Mouse (Mus musculus) MEL (cell line): Measurements from ENCODE around the gene Col25a1. TPM values are rescaled to one million over a fixed set of nuclear protein-coding genes. Genes with fewer than 3 reads are reported as not detected.

Experiments
- DNase-seq: peaks from one replicate; pipeline ENCODE4 v3.0.0; 2011; ENCODE audit warnings: low read depth, low spot score
- H3K27ac ChIP-seq: 2 replicates; pipeline ENCODE4 v1.5.1; 2012; ENCODE audit warnings: low read depth, mild to moderate bottlenecking, control low read depth, low read length, moderate library complexity; ENCODE audit not compliant: control insufficient read depth
- H3K27me3 ChIP-seq, 2 experiments: fragments of 150-350 bp in 1 of 2; sonication (generic) in 1 of 2; 2 replicates each; pipeline ENCODE4 v1.6.1; 2012; ENCODE audit warnings: low read length in 2 of 2, mild to moderate bottlenecking in 2 of 2, improper control_type of control experiment in 1 of 2, moderate library complexity in 1 of 2; ENCODE audit not compliant: insufficient read depth in 2 of 2, control insufficient read depth in 1 of 2
- H3K36me3 ChIP-seq, 2 experiments: 2 replicates each; pipeline ENCODE4 v1.6.1; 2012 to 2014; ENCODE audit warnings: low read length in 2 of 2, improper control_type of control experiment in 1 of 2, inconsistent platforms in 1 of 2, mild to moderate bottlenecking in 1 of 2; ENCODE audit not compliant: insufficient read depth in 2 of 2, control insufficient read depth in 1 of 2
- H3K4me1 ChIP-seq, 2 experiments: fragments of 150-350 bp in 1 of 2; sonication (generic) in 1 of 2; 2 replicates each; pipeline ENCODE4 v1.6.1; 2012; ENCODE audit warnings: low read length in 2 of 2, improper control_type of control experiment in 1 of 2, mild to moderate bottlenecking in 1 of 2; ENCODE audit not compliant: insufficient read depth in 2 of 2, control insufficient read depth in 1 of 2
- H3K4me3 ChIP-seq, 2 experiments: fragments of 150-350 bp in 1 of 2; sonication (generic) in 1 of 2; 2 replicates each; pipeline ENCODE4 v1.5.1; 2012; ENCODE audit warnings: low read depth in 2 of 2, low read length in 2 of 2, mild to moderate bottlenecking in 2 of 2, moderate library complexity in 2 of 2, control low read depth in 1 of 2, improper control_type of control experiment in 1 of 2; ENCODE audit not compliant: control insufficient read depth in 1 of 2, insufficient read depth in 1 of 2
- H3K79me2 ChIP-seq: 2 replicates; pipeline ENCODE4 v1.6.1; 2012; ENCODE audit warnings: mild to moderate bottlenecking, low read length, moderate library complexity; ENCODE audit not compliant: control insufficient read depth, poor library complexity, insufficient read depth
- H3K9ac ChIP-seq: 2 replicates; pipeline ENCODE4 v1.6.1; 2012; ENCODE audit warnings: low read depth, mild to moderate bottlenecking, control low read depth, low read length, moderate library complexity; ENCODE audit not compliant: control insufficient read depth, poor library complexity, severe bottlenecking
- H3K9me3 ChIP-seq: fragments of 150-350 bp; sonication (generic); replicated peaks from 2 replicates; pipeline ENCODE4 v1.6.1; 2012; ENCODE audit warnings: mild to moderate bottlenecking, low read length, improper control_type of control experiment, moderate library complexity; ENCODE audit not compliant: insufficient read depth
- BHLHE40 ChIP-seq: IDR thresholded peaks from 2 replicates; pipeline ENCODE4 v1.6.1; 2012; ENCODE audit warnings: low read depth, mild to moderate bottlenecking, inconsistent platforms, low read length, improper control_type of control experiment, borderline replicate concordance
- CHD2 ChIP-seq: IDR thresholded peaks from 2 replicates; pipeline ENCODE4 v1.6.1; 2011; ENCODE audit warnings: low read length, improper control_type of control experiment
- ELF1 ChIP-seq: IDR thresholded peaks from 2 replicates; pipeline ENCODE4 v1.6.1; 2014; ENCODE audit warnings: low read depth, mild to moderate bottlenecking, inconsistent platforms, low read length, improper control_type of control experiment, moderate library complexity
- EP300 ChIP-seq, 2 experiments: IDR thresholded peaks; 2 replicates each; pipeline ENCODE4 v1.6.1; 2011; ENCODE audit warnings: improper control_type of control experiment in 2 of 2, low read length in 2 of 2, low read depth in 1 of 2, mild to moderate bottlenecking in 1 of 2
- ETS1 ChIP-seq: IDR thresholded peaks from 2 replicates; pipeline ENCODE4 v1.6.1; 2012; ENCODE audit warnings: low read depth, mild to moderate bottlenecking, inconsistent platforms, low read length, improper control_type of control experiment, moderate library complexity
- GABPA ChIP-seq: IDR thresholded peaks from 2 replicates; pipeline ENCODE4 v1.6.1; 2012; ENCODE audit warnings: low read depth, mild to moderate bottlenecking, inconsistent platforms, low read length, improper control_type of control experiment, moderate library complexity
- GATA1 ChIP-seq: IDR thresholded peaks from 2 replicates; pipeline ENCODE4 v1.6.1; 2011; ENCODE audit warnings: low read depth, low read length, improper control_type of control experiment
- JUND ChIP-seq: IDR thresholded peaks from 2 replicates; pipeline ENCODE4 v1.6.1; 2011; ENCODE audit warnings: low read depth, mild to moderate bottlenecking, improper control_type of control experiment, low read length
- MAFK ChIP-seq: IDR thresholded peaks from 2 replicates; pipeline ENCODE4 v1.6.1; 2011; ENCODE audit warnings: low read depth, mild to moderate bottlenecking, low read length, improper control_type of control experiment, borderline replicate concordance
- MAX ChIP-seq: IDR thresholded peaks from 2 replicates; pipeline ENCODE4 v1.6.1; 2011; ENCODE audit warnings: low read length, improper control_type of control experiment
- MYB ChIP-seq: IDR thresholded peaks from 2 replicates; pipeline ENCODE4 v1.6.1; 2011; ENCODE audit warnings: mild to moderate bottlenecking, low read depth, low read length, improper control_type of control experiment
- NRF1 ChIP-seq: IDR thresholded peaks from 2 replicates; pipeline ENCODE4 v1.6.1; 2014; ENCODE audit warnings: low read depth, mild to moderate bottlenecking, inconsistent platforms, low read length, improper control_type of control experiment, moderate library complexity; ENCODE audit not compliant: poor library complexity, insufficient read depth, severe bottlenecking
- POLR2A ChIP-seq, 2 experiments: IDR thresholded peaks; 2 replicates each; pipeline ENCODE4 v1.6.1; 2011 to 2012; ENCODE audit warnings: low read length in 2 of 2, mild to moderate bottlenecking in 2 of 2, control low read depth in 1 of 2, improper control_type of control experiment in 1 of 2, low read depth in 1 of 2, moderate library complexity in 1 of 2; ENCODE audit not compliant: control insufficient read depth in 1 of 2, insufficient read depth in 1 of 2, poor library complexity in 1 of 2
- RAD21 ChIP-seq: IDR thresholded peaks from 2 replicates; pipeline ENCODE4 v1.6.1; 2011; ENCODE audit warnings: mild to moderate bottlenecking, low read depth, low read length, improper control_type of control experiment
- SIN3A ChIP-seq: IDR thresholded peaks from 2 replicates; pipeline ENCODE4 v1.6.1; 2012; ENCODE audit warnings: low read length, improper control_type of control experiment, inconsistent platforms
- SMC3 ChIP-seq: IDR thresholded peaks from 2 replicates; pipeline ENCODE4 v1.6.1; 2011; ENCODE audit warnings: low read depth, low read length, improper control_type of control experiment
- TAL1 ChIP-seq: IDR thresholded peaks from 2 replicates; pipeline ENCODE4 v1.6.1; 2012; ENCODE audit warnings: mild to moderate bottlenecking, inconsistent platforms, low read length, moderate library complexity, mixed read lengths
- UBTF ChIP-seq: IDR thresholded peaks from 2 replicates; pipeline ENCODE4 v1.6.1; 2012; ENCODE audit warnings: low read depth, mild to moderate bottlenecking, inconsistent platforms, low read length, improper control_type of control experiment, moderate library complexity, borderline replicate concordance; ENCODE audit not compliant: insufficient read depth
- ZMIZ1 ChIP-seq: IDR thresholded peaks from 2 replicates; pipeline ENCODE4 v1.6.1; 2012; ENCODE audit warnings: low read depth, mild to moderate bottlenecking, inconsistent platforms, low read length, improper control_type of control experiment, moderate library complexity
- ZNF384 ChIP-seq: IDR thresholded peaks from 2 replicates; pipeline ENCODE4 v1.6.1; 2012; ENCODE audit warnings: low read depth, mild to moderate bottlenecking, inconsistent platforms, low read length, improper control_type of control experiment
- polyA plus RNA-seq, 2 experiments: library from polyadenylated mRNA; stranded (reverse) in 1 of 2; unstranded in 1 of 2; fragments of >175 nt in 1 of 2; fragments of >200 nt in 1 of 2; gene quantifications; 2 replicates each; pipeline versions ENCODE4 v1.2.1 to v1.2.4; 2012; ENCODE audit warnings: low replicate concordance in 2 of 2, low read depth in 1 of 2; ENCODE audit not compliant: insufficient read length in 2 of 2, insufficient read depth in 1 of 2, missing spikeins in 1 of 2
- total RNA-seq: library from RNA; depleted of rRNA; stranded (reverse); fragments of 300-350 nt; gene quantifications from 2 replicates; pipeline ENCODE4 v1.2.3, GENCODE M21; 2012

Col25a1 gene
- total and polyA plus RNA-seq, 3 experiments = not detected

DNA sequence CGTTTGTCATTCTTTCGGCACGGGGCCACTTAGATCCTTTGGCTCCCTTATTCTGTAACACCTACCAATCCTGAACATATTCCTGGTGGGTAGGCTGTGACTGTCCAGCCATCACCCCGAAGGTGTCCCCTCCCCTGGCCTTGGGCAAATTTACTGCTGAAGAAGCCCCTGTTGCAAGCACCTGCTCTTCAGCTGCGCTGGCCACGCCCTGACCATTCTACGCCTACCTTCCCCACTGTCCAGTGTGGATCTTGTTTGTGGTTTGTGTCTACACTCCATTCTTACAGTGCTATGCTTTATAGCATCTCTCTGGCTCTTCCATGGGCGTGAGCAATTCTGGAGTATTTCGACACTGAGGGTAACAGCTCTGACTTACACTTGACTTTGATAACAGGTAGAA lies 42.6 kb upstream of the Col25a1 start:
- no peak overlapping the region for H3K4me3 ChIP-seq
- DNase-seq = no peak
- no peak overlapping the region for H3K27ac ChIP-seq
- H3K9me3 ChIP-seq = no peaks in the 10 kb centered on the region
- H3K36me3 ChIP-seq = no peaks in the 10 kb centered on the region
- H3K9ac ChIP-seq = no peak overlapping the region
- no peaks in the 10 kb centered on the region for H3K79me2 ChIP-seq
- H3K4me1 ChIP-seq = no peaks in the 10 kb centered on the region
- TF ChIP-seq UBTF = no peak
- no peak for TF ChIP-seq CHD2
- no peak for TF ChIP-seq POLR2A (IDR thresholded peaks at IDR 0.05; ENCODE audit: control insufficient read depth in 1 of 2, insufficient read depth in 1 of 2, low read depth in 1 of 2, low read length in 2 of 2, poor library complexity in 1 of 2)
- TF ChIP-seq MAX = no peak
- H3K27me3 ChIP-seq = peaks cover 0 to 2% of the 10 kb centered on the region in 2 experiments; a peak in 2 of 4 replicates

DNA sequence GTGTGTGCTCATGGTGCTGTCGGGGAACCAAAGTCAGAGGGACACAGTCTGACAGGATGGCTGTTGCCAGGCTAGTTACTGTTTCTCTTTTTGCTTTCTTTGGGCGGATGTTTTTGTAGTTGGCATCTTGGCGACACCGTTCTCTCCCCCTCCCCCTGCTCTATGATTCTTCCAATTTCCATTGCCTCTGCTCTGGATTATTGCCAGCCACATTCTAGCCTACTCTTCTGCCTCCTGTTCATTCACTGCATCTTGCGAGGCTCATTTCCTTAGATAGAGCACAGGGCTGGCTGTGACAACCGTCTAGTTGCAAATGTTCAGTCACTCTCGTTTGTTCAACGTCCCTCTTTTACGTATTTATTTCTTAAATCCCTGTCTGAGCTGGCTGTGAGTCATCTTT lies 40.8 kb upstream of the Col25a1 start:
- H3K9me3 ChIP-seq = no peaks in the 10 kb centered on the region
- no peak for TF ChIP-seq TAL1
- TF ChIP-seq RAD21 = no peak
- TF ChIP-seq POLR2A (IDR thresholded peaks at IDR 0.05; ENCODE audit: control insufficient read depth in 1 of 2, insufficient read depth in 1 of 2, low read depth in 1 of 2, low read length in 2 of 2, poor library complexity in 1 of 2) = no peak
- TF ChIP-seq ZMIZ1 = no peak
- TF ChIP-seq, all 39 proteins: peak for 0
- H3K27ac ChIP-seq = no peak overlapping the region
- H3K36me3 ChIP-seq = no peaks in the 10 kb centered on the region
- H3K9ac ChIP-seq = no peak overlapping the region
- no peak overlapping the region for H3K4me3 ChIP-seq
- DNase-seq = peak; percentile 9
- no peaks in the 10 kb centered on the region for H3K79me2 ChIP-seq
- H3K4me1 ChIP-seq = no peaks in the 10 kb centered on the region
- peaks cover 0 to 2% of the 10 kb centered on the region in 2 experiments; a peak in 2 of 4 replicates for H3K27me3 ChIP-seq

DNA sequence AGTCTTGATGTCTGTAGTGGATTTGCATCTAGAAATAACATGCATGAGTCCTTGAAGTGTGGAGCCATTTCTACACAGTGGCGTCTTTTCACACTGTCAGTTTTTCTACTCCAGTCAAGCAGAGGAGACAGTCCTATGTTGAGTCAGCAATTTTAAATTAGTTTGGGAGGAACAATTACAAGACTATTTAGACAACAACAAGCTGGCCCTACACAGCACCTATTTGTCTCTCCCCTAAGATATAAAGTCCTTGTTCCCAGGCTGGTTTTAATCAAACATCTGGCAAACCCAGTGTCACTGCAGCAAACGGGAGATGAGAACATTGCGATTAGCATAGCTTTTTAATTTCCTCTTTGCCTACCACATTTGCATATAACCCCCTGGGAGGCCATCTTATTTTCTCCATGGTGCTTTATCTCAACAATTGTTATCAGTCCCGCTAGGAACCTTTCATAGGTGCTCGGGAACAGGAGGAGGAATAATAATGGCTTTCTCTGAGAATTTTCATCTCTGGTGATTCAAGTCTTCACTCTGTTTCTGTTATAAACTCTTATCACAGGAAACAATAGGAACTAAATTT lies 37.1 kb upstream of the Col25a1 start:
- Histone ChIP-seq H3K9ac (no peak overlapping the region), H3K4me3 (peak overlapping the region in 1 of 2 experiments; percentile 18; a peak in 1 of 4 replicates), H3K9me3 (no peaks in the 10 kb centered on the region), H3K79me2 (no peaks in the 10 kb centered on the region), H3K4me1 (no peaks in the 10 kb centered on the region), H3K36me3 (no peaks in the 10 kb centered on the region), H3K27ac (no peak overlapping the region), H3K27me3 (no peaks in the 10 kb centered on the region; a peak in 1 of 4 replicates)
- DNase-seq = peak; percentile 52
- TF ChIP-seq SIN3A = no peak
- no peak for TF ChIP-seq GABPA
- peak; percentile 76 for TF ChIP-seq MAFK
- no peak for TF ChIP-seq ZNF384
- no peak for TF ChIP-seq RAD21
- no peak for TF ChIP-seq MYB
- TF ChIP-seq ETS1 = no peak
- TF ChIP-seq UBTF = no peak
- TF ChIP-seq NRF1 = no peak
- TF ChIP-seq JUND = no peak
- peak; percentile 60 for TF ChIP-seq GATA1
- no peak for TF ChIP-seq ELF1
- 0 out of 4 replicates have a peak, but pooled peaks of 1 of the 2 experiments have one; percentile 10 for TF ChIP-seq EP300 (IDR thresholded peaks at IDR 0.05; ENCODE audit: low read depth in 1 of 2, low read length in 2 of 2)
- no peak for TF ChIP-seq SMC3
- no peak for TF ChIP-seq BHLHE40
